ENCODE assay signal across 9 mouse cellular contexts in genomic region chr2:121571780-121572179, GRCm38 (mm10).
DNase-seq lines count a peak whose midpoint lies in the region; ATAC-seq and TF ChIP-seq lines count a peak whose summit lies in the region.
"Had no signal": no experiment of that assay in that cellular context is flagged by ENCODE, and none has a peak within 500 bp of the region (broad histone marks: within the 10 kb centered on the region; RNA-seq: fewer than 3 reads in every experiment).

No protein-coding gene starts in this region.

- H3K4me2 ChIP-seq in heart, embryonic 11.5 days: no peak overlapping the region
- H3K4me2 ChIP-seq in kidney, embryonic 16.5 days (replicated peaks; ENCODE audit: low read depth, low read length): no peak overlapping the region
- H3K4me2 ChIP-seq: heart, embryonic 13.5 days had no signal

- peaks cover 8% of the 10 kb centered on the region; the same call in 1 of the 2 replicates for H3K4me1 ChIP-seq in embryonic fibroblast, embryonic 13.5 days (ENCODE audit: control insufficient read depth, insufficient read depth, low read length)
- H3K4me1 ChIP-seq in heart, embryonic 11.5 days (ENCODE audit: control insufficient read depth, insufficient read depth, low read length): peaks cover 13% of the 10 kb centered on the region; the same call in 1 of the 2 replicates
- no peaks in the 10 kb centered on the region for H3K4me1 ChIP-seq in kidney, embryonic 16.5 days (ENCODE audit: insufficient read depth, low read length)

- no peak overlapping the region for H3K9ac ChIP-seq in heart, embryonic 11.5 days (ENCODE audit: low read depth, low read length)
- H3K9ac ChIP-seq in kidney, embryonic 16.5 days (replicated peaks; ENCODE audit: low read length): no peak overlapping the region
- H3K9ac ChIP-seq: heart, embryonic 13.5 days had no signal

- no peak for TF ChIP-seq POLR2A in embryonic fibroblast, embryonic 13.5 days (IDR thresholded peaks at IDR 0.05; ENCODE audit: low read depth, low read length)

- no peaks in the 10 kb centered on the region for H3K36me3 ChIP-seq in heart, embryonic 11.5 days (ENCODE audit: control insufficient read depth, insufficient read depth, low read length)
- no peaks in the 10 kb centered on the region for H3K36me3 ChIP-seq in kidney, embryonic 16.5 days (ENCODE audit: insufficient read depth, low read length)
- no peaks in the 10 kb centered on the region for H3K36me3 ChIP-seq in splenic B cell, adult 2 months (ENCODE audit: control insufficient read depth, insufficient read depth, low read length, poor library complexity, severe bottlenecking)
- H3K36me3 ChIP-seq: heart, embryonic 13.5 days had no signal

- TF ChIP-seq CTCF in embryonic fibroblast, embryonic 13.5 days (IDR thresholded peaks at IDR 0.05; ENCODE audit: borderline replicate concordance, insufficient read depth, low read length): peak; percentile 83

- H3K27ac ChIP-seq in embryonic fibroblast, embryonic 13.5 days (ENCODE audit: insufficient read depth, low read length): no peak overlapping the region
- no peak overlapping the region for H3K27ac ChIP-seq in heart, embryonic 11.5 days (ENCODE audit: low read depth, low read length)
- no peak overlapping the region for H3K27ac ChIP-seq in kidney, embryonic 16.5 days (ENCODE audit: low read length)

- no peaks in the 10 kb centered on the region for H3K27me3 ChIP-seq in heart, embryonic 11.5 days (ENCODE audit: control insufficient read depth, insufficient read depth, low read length)
- H3K27me3 ChIP-seq in kidney, embryonic 16.5 days (ENCODE audit: insufficient read depth, low read length): no peaks in the 10 kb centered on the region
- no peaks in the 10 kb centered on the region for H3K27me3 ChIP-seq in splenic B cell, adult 2 months (ENCODE audit: control insufficient read depth, insufficient read depth, low read length, poor library complexity, severe bottlenecking)

- DNase-seq in brain, adult 2 months (ENCODE audit: low read depth, low spot score): peak; percentile 93
- DNase-seq in liver: peak; percentile 71
- DNase-seq in natural killer cell, adult 2 months (ENCODE audit: low spot score in 2 of 2): peak; percentile 46 to 65
- DNase-seq in splenic B cell, adult 2 months (ENCODE audit: low read depth, low spot score): peak; percentile 83

- H3K9me3 ChIP-seq in heart, embryonic 11.5 days (replicated peaks; ENCODE audit: control insufficient read depth, low read length): no peaks in the 10 kb centered on the region
- H3K9me3 ChIP-seq in kidney, embryonic 16.5 days (ENCODE audit: low read length): no peaks in the 10 kb centered on the region
- H3K9me3 ChIP-seq: heart, embryonic 13.5 days had no signal

- ATAC-seq in CD4-positive, CD25-positive, alpha-beta regulatory T cell, adult 4 months: peak; percentile 79
- peak; percentile 71 for ATAC-seq in heart, embryonic 11.5 days (replicated peaks; ENCODE audit: insufficient number of reproducible peaks, low FRiP score, low TSS enrichment)
- peak; percentile 88 for ATAC-seq in kidney, embryonic 16.5 days (ENCODE audit: low FRiP score, low TSS enrichment)

- 19% methylated on average over 7 of the region's 7 CpGs for WGBS in heart, embryonic 11.5 days (ENCODE audit: insufficient replicate concordance)
- WGBS in kidney, embryonic 16.5 days: 13% methylated on average over 7 of the region's 7 CpGs

- no peak overlapping the region for H3K4me3 ChIP-seq in embryonic fibroblast, embryonic 13.5 days (ENCODE audit: insufficient read depth, low read length)
- no peak overlapping the region for H3K4me3 ChIP-seq in heart, embryonic 11.5 days (ENCODE audit: low read depth, low read length)
- no peak overlapping the region for H3K4me3 ChIP-seq in kidney, embryonic 16.5 days (ENCODE audit: low read length)
- H3K4me3 ChIP-seq: heart, embryonic 13.5 days had no signal
